Mouse (Mus musculus): Measurements from ENCODE around the gene Mcm10.
"Not testable (repeated sequence)": the region's sequence is repeated elsewhere in the genome, so short reads cannot be mapped to it uniquely, and the experiment has no call there.

The Mcm10 gene

DNA sequence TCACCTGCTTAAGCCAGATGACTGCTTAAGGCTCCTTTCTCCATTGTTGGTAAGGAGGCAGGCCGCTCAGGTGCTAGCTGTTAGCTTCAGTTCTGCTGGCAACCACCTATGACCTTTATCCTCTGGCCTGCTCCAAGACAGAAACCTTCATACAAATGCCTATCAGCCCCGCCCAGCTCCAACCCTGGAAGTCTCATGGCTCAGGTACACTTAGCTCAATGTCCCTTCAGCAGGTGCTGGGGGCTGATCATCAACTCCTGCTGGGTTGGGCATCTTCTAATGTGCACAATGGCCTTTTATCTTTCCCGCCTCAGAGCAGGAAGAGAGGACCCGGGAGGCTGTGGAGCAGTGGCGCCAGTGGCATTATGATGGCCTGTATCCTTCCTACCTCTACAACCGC lies 27.6 kb downstream of the Mcm10 start:
- no peak for DNase-seq (ENCODE audit: low spot score)

DNA sequence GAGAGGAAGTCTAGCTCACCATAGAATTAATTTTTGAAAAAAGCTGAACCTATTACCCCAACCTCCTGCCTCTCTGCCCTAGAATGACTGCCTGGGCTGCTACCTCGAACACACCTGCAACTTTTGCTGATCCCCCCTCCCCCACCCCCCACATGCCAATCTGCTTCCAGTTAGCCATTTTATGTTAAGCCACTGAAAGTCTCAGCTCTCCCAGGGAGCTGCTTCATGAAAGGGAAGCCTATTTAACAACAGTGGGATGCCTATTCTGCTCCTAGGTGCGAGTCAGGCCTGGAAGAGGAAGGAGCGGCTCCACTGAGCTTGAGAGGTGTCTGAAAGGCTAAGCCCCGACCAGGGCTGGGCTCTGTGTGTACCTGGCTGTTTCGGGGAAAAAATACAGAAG lies 28.6 kb downstream of the Mcm10 start:
- DNase-seq (ENCODE audit: low spot score): no peak

DNA sequence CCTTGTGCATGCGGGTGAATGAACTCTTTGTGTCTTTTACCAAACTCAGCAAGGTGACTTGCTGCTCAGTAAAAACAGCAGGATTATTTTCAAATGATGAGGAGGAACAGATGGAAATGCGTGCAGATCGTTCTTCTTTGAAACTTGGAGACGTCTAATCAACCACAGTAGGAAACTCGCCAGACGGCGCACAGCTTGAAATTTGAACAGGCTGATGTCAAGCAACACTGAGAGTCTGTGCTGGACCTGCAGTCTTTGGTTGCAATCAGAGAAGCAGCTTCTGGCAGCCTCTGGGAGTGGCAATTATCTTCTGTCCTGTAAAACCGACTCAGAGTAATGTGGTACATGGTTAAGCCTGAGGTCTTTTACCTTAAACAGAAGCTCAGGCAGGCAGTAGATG lies 34.5 kb downstream of the Mcm10 start:
- no peak for DNase-seq (ENCODE audit: low spot score)

DNA sequence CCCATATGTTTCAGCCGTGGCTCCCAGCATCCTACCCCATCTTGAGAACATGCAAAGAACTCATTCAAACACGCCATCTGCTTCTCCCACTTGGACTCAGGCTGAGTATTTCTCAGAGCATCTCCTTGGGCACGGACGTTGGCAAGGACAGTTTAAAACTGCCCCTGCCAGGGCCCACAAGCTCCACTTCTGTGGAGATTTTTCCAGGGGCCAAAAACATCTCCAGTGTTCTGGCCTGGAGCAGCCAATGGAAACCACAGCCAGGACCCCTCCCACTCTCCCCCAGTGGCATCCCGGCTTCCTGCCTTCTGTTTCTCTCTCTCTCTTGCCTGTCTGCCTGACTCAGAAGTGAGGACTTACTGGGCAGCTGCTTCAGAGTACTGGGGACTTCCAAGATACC lies 36.8 kb downstream of the Mcm10 start, which contains the start of gene Ucma:
Gene Ucma, plus strand, starts transcription at position 316 of the 400 bp plus-strand sequence.
- DNase-seq (ENCODE audit: low spot score): no peak

DNA sequence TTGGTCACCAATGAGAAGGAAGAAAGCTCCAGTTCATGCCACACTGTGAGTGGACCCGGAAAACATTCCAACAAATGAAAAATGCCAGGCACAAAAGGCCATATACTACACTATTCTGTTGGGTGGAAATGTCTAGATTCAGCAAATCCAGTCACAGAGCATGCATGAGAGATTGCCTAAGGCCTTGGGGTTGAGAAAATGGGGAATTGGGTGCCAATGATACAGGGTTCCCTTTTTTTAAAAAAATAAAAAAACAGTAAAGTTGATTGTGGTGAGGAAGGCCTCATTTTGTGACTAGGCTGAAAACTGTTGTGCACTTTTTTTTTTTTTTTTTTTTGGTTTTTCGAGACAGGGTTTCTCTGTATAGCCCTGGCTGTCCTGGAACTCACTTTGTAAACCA lies 43.5 kb downstream of the Mcm10 start:
- DNase-seq (ENCODE audit: low spot score): no peak

DNA sequence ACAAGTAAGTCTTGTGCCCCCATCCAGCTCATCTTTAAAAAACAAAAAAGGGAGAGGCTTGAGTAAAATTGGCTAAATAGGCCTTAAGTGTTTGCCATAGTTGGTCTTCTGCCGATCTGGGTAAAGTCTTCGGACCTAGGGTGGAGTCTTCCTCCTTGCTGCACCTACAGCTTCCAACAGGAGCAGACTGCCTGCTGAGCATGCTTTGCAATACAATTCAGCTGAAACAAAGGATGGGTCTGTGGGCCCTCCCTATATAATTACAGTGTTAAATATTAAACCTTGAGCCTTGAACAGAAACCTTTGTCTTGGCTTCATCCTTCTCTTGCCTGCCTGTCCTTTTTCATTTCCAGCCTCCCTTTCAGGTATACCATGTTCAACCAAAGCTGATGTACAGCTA lies 44.8 kb downstream of the Mcm10 start:
- no peak for DNase-seq (ENCODE audit: low spot score)

DNA sequence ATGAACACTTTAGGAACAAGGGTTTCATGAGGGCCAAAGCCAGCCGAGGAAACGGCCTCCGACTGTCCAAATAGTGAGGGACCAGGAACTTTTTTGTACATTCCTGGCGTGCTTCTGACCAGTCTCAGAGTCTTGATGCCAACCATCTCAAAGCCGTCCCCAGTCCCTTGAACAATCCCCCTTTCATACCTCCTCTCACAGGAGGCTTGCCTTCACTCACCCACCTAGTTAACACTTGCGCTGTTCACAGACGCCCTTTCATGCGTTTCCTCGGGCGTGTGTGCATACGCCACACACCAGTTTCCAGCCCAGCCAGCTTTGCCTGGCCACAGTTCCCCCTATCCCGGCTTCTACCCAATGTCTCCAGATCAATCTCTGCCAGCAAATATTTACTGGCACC lies 54.6 kb downstream of the Mcm10 start:
- no peak for DNase-seq (ENCODE audit: low spot score)

DNA sequence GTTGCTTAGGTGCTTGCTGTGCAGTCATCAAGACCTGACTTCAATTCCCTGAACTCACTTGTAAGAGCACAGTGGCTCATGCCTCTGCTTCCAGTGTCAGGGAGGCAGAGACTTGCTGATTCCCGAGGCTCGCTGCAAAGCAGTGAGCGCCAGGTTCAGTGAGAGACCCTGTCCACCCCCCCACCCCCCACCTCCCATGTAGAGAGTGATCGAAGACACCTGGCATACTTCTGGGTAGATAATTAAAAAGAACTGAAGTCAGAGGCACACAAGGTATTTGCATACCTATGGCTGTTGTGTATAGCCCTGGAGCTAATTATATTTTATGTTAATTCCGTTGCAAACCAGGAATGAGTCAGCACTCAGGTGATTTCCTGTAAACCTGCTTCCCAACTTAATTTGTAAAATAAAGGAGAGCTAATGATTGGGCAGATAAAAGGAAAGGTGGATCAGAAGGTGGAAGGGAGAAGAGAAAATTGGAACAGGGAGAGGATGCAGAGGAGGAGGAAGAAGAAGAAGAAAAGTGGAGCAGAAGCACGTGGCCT lies 58.3 kb downstream of the Mcm10 start:
- no peak for DNase-seq (ENCODE audit: low spot score)

DNA sequence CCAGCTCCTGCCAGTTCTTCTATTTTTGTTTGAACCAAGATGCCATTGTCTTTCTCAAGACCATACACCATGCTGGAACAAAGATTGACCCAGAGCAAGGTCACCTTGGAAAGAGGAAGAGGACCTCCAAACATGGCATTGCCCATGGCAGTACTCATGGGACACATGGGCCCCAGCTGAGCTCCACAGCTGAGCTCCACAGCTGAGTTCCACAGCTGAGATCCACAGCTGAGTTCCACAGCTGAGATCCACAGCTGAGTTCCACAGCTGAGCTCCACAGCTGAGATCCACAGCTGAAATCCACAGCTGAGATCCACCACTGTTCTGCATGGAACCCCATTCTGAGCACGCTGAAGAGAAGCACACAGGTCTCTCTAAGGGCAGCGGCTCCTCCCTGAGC lies 61.6 kb downstream of the Mcm10 start:
- DNase-seq (ENCODE audit: low spot score): no peak

DNA sequence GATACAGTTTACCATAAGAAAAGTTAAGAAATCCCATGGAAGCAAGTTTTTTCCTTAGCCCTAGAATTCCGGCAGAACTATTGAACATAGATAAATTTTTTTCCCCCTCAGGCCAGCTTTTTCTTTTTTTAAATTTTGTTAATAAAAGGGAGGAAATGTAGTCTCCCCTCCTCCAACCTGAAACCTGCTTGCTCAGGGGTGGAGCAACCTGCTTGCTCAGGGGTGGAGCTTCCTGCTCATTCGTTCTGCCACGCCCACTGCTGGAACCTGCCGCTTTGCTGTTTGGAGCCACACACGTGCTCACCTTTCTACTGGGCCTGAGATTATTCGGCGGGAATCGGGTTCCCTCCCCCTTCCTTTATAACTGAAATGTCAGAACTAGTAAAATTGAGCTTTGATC lies 62.9 kb downstream of the Mcm10 start:
- DNase-seq (ENCODE audit: low spot score): not testable (repeated sequence)

DNA sequence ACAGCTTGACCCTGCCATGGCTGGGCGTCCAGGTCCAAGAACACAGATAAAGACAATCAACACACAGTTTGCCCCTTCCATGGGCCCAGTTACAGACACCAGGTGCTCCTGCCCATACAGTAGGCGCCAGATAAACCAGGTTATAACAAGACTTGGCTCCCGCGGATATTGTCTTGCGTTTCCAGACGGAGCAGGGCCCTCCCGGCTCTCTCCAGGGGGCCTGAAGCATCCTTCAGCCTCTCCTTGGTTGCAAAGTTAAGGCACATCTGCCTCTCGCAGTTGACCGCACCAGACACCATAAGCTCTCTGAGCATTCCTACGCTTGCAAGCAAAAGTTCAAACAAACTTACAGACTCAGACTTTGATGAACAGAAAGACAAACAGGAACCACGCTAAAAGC lies 71.7 kb downstream of the Mcm10 start:
- no peak for DNase-seq (ENCODE audit: low spot score)
